Mouse (Mus musculus): ENCODE measurements around the gene Esam. TPM values are rescaled to one million over a fixed set of nuclear protein-coding genes. Genes with fewer than 3 reads are reported as not detected.

Esam gene
- total RNA-seq, 4 experiments from 2014 or later, result 11.7 to 19.3 (median 15.3) TPM

GRCm38 (mm10) chr9:37554279-37554678 lies 26.4 kb downstream of the Esam start:
- no peak for DNase-seq (ENCODE audit: low spot score in 2 of 2)

- DNase-seq (ENCODE audit: low spot score in 2 of 2), result no peak
Observed at GRCm38 (mm10) chr9:37554838-37555748, 27.2 kb downstream of the Esam start, which contains the start of gene Siae. Gene Siae, plus strand, starts transcription at chr9:37555698.

GRCm38 (mm10) chr9:37556366-37556765 lies 28.5 kb downstream of the Esam start:
- DNase-seq (ENCODE audit: low spot score in 2 of 2), result no peak

- no peak for DNase-seq (ENCODE audit: low spot score in 2 of 2)
Observed at GRCm38 (mm10) chr9:37560617-37561016, 32.7 kb downstream of the Esam start.

GRCm38 (mm10) chr9:37563805-37564204 lies 35.9 kb downstream of the Esam start:
- no peak for DNase-seq (ENCODE audit: low spot score in 2 of 2)

GRCm38 (mm10) chr9:37567019-37567418 lies 39.1 kb downstream of the Esam start:
- no peak for DNase-seq (ENCODE audit: low spot score in 2 of 2)

GRCm38 (mm10) chr9:37567454-37567853 lies 39.6 kb downstream of the Esam start:
- DNase-seq (ENCODE audit: low spot score in 2 of 2), result no peak

- DNase-seq (ENCODE audit: low spot score in 2 of 2), result no peak
Observed at GRCm38 (mm10) chr9:37567892-37568604, 40.2 kb downstream of the Esam start.

GRCm38 (mm10) chr9:37568605-37569214 lies 40.8 kb downstream of the Esam start:
- no peak for DNase-seq (ENCODE audit: low spot score in 2 of 2)

- no peak for DNase-seq (ENCODE audit: low spot score in 2 of 2)
Observed at GRCm38 (mm10) chr9:37569231-37569835, 41.5 kb downstream of the Esam start.

GRCm38 (mm10) chr9:37572204-37572876 lies 44.5 kb downstream of the Esam start:
- no peak for DNase-seq (ENCODE audit: low spot score in 2 of 2)

GRCm38 (mm10) chr9:37576436-37576930 lies 48.6 kb downstream of the Esam start:
- no peak for DNase-seq (ENCODE audit: low spot score in 2 of 2)

- DNase-seq (ENCODE audit: low spot score in 2 of 2), result no peak
Observed at GRCm38 (mm10) chr9:37583594-37583993, 55.7 kb downstream of the Esam start.

GRCm38 (mm10) chr9:37586718-37587117 lies 58.8 kb downstream of the Esam start:
- DNase-seq (ENCODE audit: low spot score in 2 of 2), result no peak

Other genes starting within 250 kb of the Esam start
- 1 to 10 TPM; 1.3 to 1.7 (median 1.6) TPM for gene Ccdc15, start 179.6 kb upstream of the Esam start, total RNA-seq (2022)
- under 1 TPM in 1 of 4 experiments, not detected in 3; 0.21 TPM for gene Hepacam, start 160.7 kb upstream of the Esam start, total RNA-seq (2022)
- gene Robo4, start 126.2 kb upstream of the Esam start, total RNA-seq (2022), result 1 to 10 TPM; 6.8 to 9.2 (median 7.1) TPM
- gene Robo3, start 94.8 kb upstream of the Esam start, total RNA-seq (2022), result not detected
- gene Msantd2, start 38.8 kb upstream of the Esam start, total RNA-seq (2022), result 1 to 10 TPM; 2.2 to 3.2 (median 2.3) TPM
- gene Vsig2, start 11.2 kb downstream of the Esam start, total RNA-seq (2022), result 1 to 10 TPM in 1 of 4 experiments, under 1 TPM in 3; 0.70 to 2.1 (median 0.78) TPM
- under 1 TPM; 0.44 to 0.67 (median 0.55) TPM for gene Nrgn, start 24.8 kb downstream of the Esam start, total RNA-seq (2022)
- gene Siae, start 27.6 kb downstream of the Esam start, total RNA-seq (2022), result 1 to 10 TPM; 3.5 to 5.0 (median 4.1) TPM
- 1 to 10 TPM; 1.6 to 3.1 (median 2.2) TPM for gene Spa17, start 85.6 kb downstream of the Esam start, total RNA-seq (2022)
- 10 to 100 TPM; 27.5 to 33.7 (median 28.8) TPM for gene Tbrg1, start 129.2 kb downstream of the Esam start, total RNA-seq (2022)
- not detected for gene Panx3, start 141.2 kb downstream of the Esam start, total RNA-seq (2022)
- not detected for gene Olfr160, start 188.2 kb downstream of the Esam start, total RNA-seq (2022)
- not detected for gene Olfr874, start 217.0 kb downstream of the Esam start, total RNA-seq (2022)
- not detected for gene Olfr875, start 243.8 kb downstream of the Esam start, total RNA-seq (2022)

Data from gastrocnemius, adult 8-10 months (tissue).